Mouse (Mus musculus): ENCODE measurements around the gene Gadd45b.

The Gadd45b gene

GRCm38 (mm10) chr10:80935241-80935640 is 5.4 kb downstream of the Gadd45b start:
- DNase-seq (ENCODE audit: low read depth in 1 of 2, low spot score in 2 of 2) = no peak

DNA sequence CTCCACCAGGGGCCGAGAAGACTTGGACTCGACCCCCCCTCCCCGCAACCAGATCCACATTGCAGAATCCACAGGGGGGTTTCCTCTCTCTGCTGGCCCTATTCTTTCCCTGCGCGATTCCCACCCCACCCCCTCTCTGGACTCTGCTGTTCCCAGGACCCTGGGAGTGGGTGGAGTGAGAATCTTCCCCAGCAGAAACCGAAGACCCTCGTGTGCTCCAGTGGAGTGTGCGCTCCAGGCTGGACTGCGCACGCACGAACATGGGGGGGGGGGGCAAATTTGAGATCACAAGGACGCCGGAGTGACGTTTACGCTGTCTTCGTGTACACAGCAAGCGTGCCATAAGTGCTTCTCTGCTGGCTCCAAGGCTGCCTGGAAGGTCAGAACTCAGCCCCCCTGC is 5.8 kb downstream of the Gadd45b start:
- DNase-seq (ENCODE audit: low read depth in 1 of 2, low spot score in 2 of 2) = no peak

GRCm38 (mm10) chr10:80936135-80936809 is 6.4 kb downstream of the Gadd45b start:
- DNase-seq (ENCODE audit: low read depth in 1 of 2, low spot score in 2 of 2) = no peak

- DNase-seq (ENCODE audit: low read depth in 1 of 2, low spot score in 2 of 2) = no peak
These were observed 6.9 kb downstream of the Gadd45b start for GRCm38 (mm10) chr10:80936810-80937164.

DNA sequence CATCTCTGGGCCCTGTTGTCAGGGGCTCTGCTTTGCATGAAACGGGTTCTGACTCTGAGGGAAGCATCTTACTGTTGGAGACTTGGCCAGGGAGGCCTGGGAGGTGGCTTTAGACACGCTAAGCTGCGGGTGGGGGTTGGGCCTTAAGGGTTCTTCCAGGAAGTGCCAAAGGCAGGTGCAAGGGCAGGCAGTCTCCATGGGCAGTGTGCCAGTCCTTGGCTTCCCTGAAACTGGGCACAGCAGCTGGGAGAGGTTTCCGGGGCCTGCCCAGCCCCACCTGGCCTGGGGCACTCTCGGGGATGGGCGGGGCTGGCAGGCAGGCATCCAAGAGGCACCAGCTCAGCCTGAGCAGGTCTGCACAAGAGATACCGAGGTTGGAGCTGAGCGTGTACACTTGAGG is 7.8 kb downstream of the Gadd45b start:
- no peak for DNase-seq (ENCODE audit: low read depth in 1 of 2, low spot score in 2 of 2)

DNA sequence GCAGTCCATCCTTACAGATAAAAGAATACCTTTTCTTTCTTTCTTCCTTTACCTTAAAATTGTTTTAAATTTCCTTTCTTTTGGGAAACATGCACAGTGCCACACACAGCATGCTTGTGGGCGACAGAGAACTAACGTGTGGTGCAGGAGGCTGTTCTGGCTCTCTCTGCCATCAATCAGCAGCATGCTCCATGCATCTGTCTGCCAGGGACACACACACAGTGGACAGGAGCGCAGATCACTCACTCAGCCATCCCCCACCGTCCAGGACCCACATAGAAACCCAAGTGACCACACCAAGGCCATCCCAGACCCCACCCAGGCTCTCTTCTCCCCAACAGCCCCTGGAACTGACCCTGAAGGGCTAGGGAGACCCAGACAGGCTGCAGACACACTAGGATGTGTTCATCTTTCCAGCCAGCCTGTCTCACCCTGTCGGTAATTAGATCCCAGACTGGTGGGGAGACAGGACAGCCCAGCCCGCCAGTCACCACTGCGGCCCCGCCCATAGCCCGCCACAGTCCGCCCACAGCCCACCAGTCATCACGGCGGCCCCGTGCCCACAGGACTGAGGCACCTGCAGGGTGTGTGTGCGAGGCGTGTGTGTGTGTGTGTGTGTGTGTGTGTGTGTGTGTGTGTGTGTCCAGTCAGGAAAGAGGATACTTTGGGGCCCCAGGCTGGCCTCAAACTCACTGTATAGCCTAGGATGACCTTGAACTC is 9.1 kb downstream of the Gadd45b start:
- no peak for DNase-seq (ENCODE audit: low read depth in 1 of 2, low spot score in 2 of 2)

DNA sequence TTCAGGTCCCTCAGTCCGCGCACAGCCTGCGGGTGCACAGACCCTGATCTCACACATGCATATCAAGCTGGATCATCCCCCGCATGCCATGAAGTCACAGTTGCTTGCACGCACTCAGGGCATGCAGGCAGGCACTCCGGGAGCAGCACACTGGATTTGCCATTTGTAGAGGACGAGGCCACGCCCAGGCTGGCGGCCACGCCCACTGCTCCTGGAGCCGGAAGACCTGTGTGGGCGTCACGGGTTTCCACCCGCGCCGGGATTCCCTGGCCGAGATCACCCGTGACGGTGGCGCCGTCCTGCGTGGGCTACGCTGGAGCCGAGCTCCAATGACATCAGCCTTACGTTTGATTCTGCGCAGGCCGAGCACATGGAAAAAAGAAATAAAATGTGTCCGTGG is 9.8 kb downstream of the Gadd45b start:
- DNase-seq (ENCODE audit: low read depth in 1 of 2, low spot score in 2 of 2) = peak in 1 of 2 experiments; percentile 70

GRCm38 (mm10) chr10:80940320-80940987 is 10.6 kb downstream of the Gadd45b start:
- no peak for DNase-seq (ENCODE audit: low read depth in 1 of 2, low spot score in 2 of 2)

GRCm38 (mm10) chr10:80940988-80941347 is 11.1 kb downstream of the Gadd45b start:
- no peak for DNase-seq (ENCODE audit: low read depth in 1 of 2, low spot score in 2 of 2)

DNA sequence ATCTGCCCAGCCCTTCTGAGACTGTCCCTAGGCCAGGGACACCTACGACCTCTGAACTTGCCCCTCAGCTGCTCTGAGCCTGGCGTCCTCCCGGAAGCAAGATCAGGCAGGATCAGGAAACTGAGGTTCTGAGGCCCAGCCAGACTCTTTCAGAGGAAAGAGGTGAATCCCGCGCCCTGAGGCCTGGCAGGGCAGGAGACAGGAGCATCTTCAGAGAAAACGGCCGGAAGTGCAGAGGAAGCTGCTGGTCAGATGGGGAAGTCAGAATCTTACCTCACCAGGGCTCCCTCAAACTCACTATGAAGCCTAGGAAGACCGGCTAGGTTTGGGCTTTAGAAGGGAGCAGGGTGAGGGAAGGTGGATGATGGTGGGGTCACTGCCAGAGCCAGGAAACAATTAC is 13.0 kb downstream of the Gadd45b start:
- DNase-seq (ENCODE audit: low read depth in 1 of 2, low spot score in 2 of 2) = no peak

- DNase-seq (ENCODE audit: low read depth in 1 of 2, low spot score in 2 of 2) = no peak
These were observed 13.8 kb downstream of the Gadd45b start for GRCm38 (mm10) chr10:80943701-80944100.

DNA sequence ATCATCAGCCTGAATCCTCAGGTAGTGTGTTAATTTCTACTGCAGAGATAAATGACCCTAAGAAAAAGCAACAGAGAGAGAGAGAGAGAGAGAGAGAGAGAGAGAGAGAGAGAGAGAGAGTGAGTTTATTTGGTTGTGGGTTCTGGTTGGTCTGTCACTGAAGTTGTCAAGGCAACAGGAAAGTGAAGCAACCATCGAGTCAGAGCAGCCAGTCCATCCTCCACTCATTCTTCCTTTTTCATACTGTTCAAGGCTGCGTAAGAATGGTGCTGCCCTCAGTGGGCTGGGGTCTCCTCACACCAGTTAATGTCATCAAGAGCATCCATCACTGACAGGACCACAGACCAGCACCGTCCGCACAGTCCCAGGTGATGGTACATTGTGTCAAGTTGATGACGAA is 14.4 kb downstream of the Gadd45b start:
- DNase-seq (ENCODE audit: low read depth in 1 of 2, low spot score in 2 of 2) = no peak

DNA sequence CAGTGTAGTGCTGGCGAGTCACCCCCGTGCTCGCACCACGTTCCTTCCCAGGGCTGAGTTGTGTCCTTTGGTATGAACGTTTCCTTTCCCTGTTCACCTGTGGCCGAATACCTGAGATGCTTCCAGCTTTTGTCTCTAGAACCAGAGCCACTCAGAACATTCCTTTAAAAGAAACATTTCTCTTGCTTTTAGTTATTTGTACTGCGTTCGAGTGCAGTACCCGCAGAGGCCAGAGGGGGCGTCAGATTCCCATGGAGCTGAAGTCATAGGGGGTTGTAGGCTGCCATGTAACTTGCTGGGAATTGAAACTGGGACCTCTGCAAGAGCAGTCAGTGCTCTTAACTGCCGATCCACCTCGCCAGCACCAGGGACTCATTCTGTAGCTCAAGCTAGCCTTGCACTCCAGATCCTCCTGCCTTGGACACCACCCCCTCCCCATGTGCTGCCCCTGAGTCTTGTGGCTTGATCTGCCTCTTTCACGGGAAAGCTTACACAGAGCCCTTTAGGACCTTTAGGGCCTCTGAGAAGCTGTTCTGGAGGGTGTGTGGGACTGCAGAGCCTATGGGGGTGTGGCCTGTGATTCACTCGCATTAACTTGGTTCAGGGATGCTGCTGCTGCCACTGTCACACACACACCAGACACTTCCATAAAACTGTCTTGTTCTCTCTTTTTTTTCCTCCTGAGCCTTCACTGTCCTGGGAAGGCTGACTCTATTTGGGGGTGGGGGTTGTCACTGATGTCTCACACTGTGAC is 17.0 kb downstream of the Gadd45b start:
- DNase-seq (ENCODE audit: low read depth in 1 of 2, low spot score in 2 of 2) = no peak

- no peak for DNase-seq (ENCODE audit: low read depth in 1 of 2, low spot score in 2 of 2)
These were observed 17.9 kb downstream of the Gadd45b start for GRCm38 (mm10) chr10:80947802-80948201.

DNA sequence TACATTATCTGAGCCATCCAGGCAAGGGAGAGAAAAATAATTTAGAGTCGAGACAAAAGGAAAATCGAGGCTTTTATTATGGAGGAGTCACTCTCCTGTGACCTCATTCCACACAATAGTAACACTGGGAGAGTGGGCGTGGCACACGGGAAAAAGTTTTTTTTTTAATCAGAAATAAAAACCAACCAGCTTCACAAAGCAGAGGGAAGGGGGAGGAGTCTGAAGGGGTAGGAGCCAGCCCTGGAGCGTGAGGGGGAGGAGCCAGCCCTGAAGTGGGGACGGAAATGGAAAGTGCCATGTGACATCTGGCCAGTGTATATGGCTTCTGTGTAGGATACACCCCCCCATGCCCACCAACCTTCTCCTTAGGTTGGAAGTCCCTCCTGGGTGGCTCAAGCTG is 18.7 kb downstream of the Gadd45b start:
- no peak for DNase-seq (ENCODE audit: low read depth in 1 of 2, low spot score in 2 of 2)

GRCm38 (mm10) chr10:80949081-80949480 is 19.2 kb downstream of the Gadd45b start:
- no peak for DNase-seq (ENCODE audit: low read depth in 1 of 2, low spot score in 2 of 2)

- no peak for DNase-seq (ENCODE audit: low read depth in 1 of 2, low spot score in 2 of 2)
These were observed 20.4 kb downstream of the Gadd45b start for GRCm38 (mm10) chr10:80950314-80950713.

DNA sequence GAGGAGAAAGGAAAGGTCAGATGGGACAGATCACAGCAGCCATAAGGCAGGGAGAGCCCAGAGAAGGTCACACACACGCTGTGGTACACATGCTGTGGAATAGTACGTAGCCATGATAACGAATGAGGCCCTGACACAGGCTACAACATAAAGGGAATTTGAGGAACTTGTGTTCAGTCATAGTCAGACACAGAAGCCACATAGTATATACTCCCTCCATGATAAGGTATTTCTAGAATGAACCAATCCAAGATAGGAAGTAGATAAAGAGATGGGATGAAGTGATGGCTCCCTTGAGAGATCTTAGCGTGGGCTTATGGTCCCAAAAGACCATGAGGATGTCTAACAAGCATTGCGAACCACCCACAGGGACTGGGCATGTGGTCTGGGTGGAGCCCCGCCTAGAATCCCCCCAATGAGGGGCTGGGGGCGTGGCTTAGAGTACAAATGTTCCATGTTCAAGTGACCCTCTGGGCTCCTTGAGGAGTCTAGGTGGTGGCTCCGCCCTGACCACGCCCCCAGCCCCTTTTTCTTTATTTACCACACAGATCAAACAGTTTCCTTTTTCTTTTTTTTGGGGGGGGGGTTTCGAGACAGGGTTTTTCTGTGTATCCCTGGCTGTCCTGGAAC is 22.0 kb downstream of the Gadd45b start:
- no peak for DNase-seq (ENCODE audit: low read depth in 1 of 2, low spot score in 2 of 2)

- no peak for DNase-seq (ENCODE audit: low read depth in 1 of 2, low spot score in 2 of 2)
These were observed 22.6 kb downstream of the Gadd45b start for GRCm38 (mm10) chr10:80952449-80952848.

DNA sequence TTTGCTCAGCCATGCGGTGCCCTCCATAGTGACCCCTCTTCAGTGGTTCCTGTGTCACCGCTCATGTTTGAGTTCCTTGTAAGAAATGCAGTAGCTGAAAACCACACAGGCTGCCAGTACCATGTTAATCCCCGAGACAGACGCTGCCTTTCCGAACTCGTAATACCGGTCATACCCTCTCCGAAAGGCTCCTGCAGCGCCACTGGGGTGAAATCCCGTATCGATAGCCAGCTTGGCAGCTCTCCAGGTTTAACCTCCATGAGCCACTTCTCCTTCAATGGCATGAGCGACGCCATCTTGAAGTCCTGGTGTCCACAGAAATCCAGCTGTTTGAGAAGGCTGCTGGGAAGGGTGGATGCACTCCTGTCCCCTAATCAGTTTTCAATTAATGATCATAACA is 24.5 kb downstream of the Gadd45b start:
- no peak for DNase-seq (ENCODE audit: low read depth in 1 of 2, low spot score in 2 of 2)

DNA sequence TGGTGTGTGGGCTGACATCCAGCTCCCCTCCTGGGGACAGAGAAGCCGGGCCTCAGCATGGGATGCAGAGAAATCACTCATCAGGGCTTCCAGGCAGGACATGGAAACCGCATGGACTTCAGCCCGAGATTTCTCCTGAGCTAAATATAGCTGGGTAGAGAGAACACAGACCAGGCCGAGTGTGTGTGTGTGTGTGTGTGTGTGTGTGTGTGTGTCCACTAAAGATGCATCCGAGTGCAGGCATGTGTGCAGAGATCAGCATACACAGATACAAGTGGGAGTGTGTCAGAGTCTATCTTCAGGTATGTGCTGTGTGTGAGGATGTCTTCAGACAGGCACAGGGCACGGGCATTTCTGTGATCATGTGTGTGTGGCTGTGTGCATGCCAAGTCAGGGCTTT is 25.0 kb downstream of the Gadd45b start:
- DNase-seq (ENCODE audit: low read depth in 1 of 2, low spot score in 2 of 2) = no peak

Data from monocyte, adult 2 months (primary cell).